Mouse (Mus musculus): ENCODE measurements around the gene 4930449I24Rik.
"Not testable (repeated sequence)": the region's sequence is repeated elsewhere in the genome, so short reads cannot be mapped to it uniquely, and the experiment has no call there.

4930449I24Rik gene

GRCm38 (mm10) chr5:146502099-146502498, at the start of gene 4930449I24Rik:
TSS of gene 4930449I24Rik (plus strand) at chr5:146502399.
- not testable (repeated sequence) for DNase-seq (ENCODE audit: low read depth)

GRCm38 (mm10) chr5:146453556-146453955, 48.6 kb upstream of the 4930449I24Rik start:
- no peak for DNase-seq (ENCODE audit: low read depth)

GRCm38 (mm10) chr5:146461612-146462011, 40.6 kb upstream of the 4930449I24Rik start:
- no peak for DNase-seq (ENCODE audit: low read depth)

GRCm38 (mm10) chr5:146466663-146467062, 35.5 kb upstream of the 4930449I24Rik start:
- DNase-seq (ENCODE audit: low read depth) = no peak

GRCm38 (mm10) chr5:146468311-146468710, 33.9 kb upstream of the 4930449I24Rik start:
- DNase-seq (ENCODE audit: low read depth) = no peak

- DNase-seq (ENCODE audit: low read depth) = no peak
Measured at GRCm38 (mm10) chr5:146470821-146471220, 31.4 kb upstream of the 4930449I24Rik start.

- no peak for DNase-seq (ENCODE audit: low read depth)
Measured at GRCm38 (mm10) chr5:146471311-146471710, 30.9 kb upstream of the 4930449I24Rik start.

GRCm38 (mm10) chr5:146471821-146472220, 30.4 kb upstream of the 4930449I24Rik start:
- DNase-seq (ENCODE audit: low read depth) = no peak

- DNase-seq (ENCODE audit: low read depth) = peak; percentile 7
Measured at GRCm38 (mm10) chr5:146479564-146479963, 22.6 kb upstream of the 4930449I24Rik start.

GRCm38 (mm10) chr5:146481665-146482064, 20.5 kb upstream of the 4930449I24Rik start, which contains the start of gene Gm6408:
TSS of gene Gm6408 (plus strand) at chr5:146481965.
- not testable (repeated sequence) for DNase-seq (ENCODE audit: low read depth)

GRCm38 (mm10) chr5:146488959-146489358, 13.2 kb upstream of the 4930449I24Rik start:
- DNase-seq (ENCODE audit: low read depth) = not testable (repeated sequence)

- DNase-seq (ENCODE audit: low read depth) = not testable (repeated sequence)
Measured at GRCm38 (mm10) chr5:146491063-146491462, 11.1 kb upstream of the 4930449I24Rik start, which contains the start of gene Gm6370. TSS of gene Gm6370 (plus strand) at chr5:146491363.

- DNase-seq (ENCODE audit: low read depth) = not testable (repeated sequence)
Measured at GRCm38 (mm10) chr5:146513823-146514222, 11.6 kb downstream of the 4930449I24Rik start, which contains the start of gene Gm3402. TSS of gene Gm3402 (plus strand) at chr5:146514123.

- DNase-seq (ENCODE audit: low read depth) = not testable (repeated sequence)
Measured at GRCm38 (mm10) chr5:146525501-146525900, 23.3 kb downstream of the 4930449I24Rik start, which contains the start of gene Gm3404. TSS of gene Gm3404 (plus strand) at chr5:146525801.

- not testable (repeated sequence) for DNase-seq (ENCODE audit: low read depth)
Measured at GRCm38 (mm10) chr5:146537347-146537746, 35.1 kb downstream of the 4930449I24Rik start, which contains the start of gene Gm3409. TSS of gene Gm3409 (plus strand) at chr5:146537647.

All from c-Kit-positive CD71-negative TER-119-negative erythroid progenitor cells, embryonic 14.5 days (primary cell).